Mouse (Mus musculus) hindbrain, embryonic 15.5 days (tissue): ENCODE results near the gene Drap1. TPM values are rescaled to one million over a fixed set of nuclear protein-coding genes. Genes with fewer than 3 reads are reported as not detected.

Experiments
- polyA plus RNA-seq: library from polyadenylated mRNA; unstranded; fragments of >200 nt; fragmentation: Nextera tagmentation; extraction: Ambion mirVana; gene quantifications from 2 replicates; pipeline ENCODE4 v1.2.1, GENCODE M21; 2015

Gene Drap1
- polyA plus RNA-seq, 1 experiment from 2014 or later = 311 TPM

Other genes starting within 250 kb of the Drap1 start
- 47.4 and 58.3 TPM in 2 replicates for gene Pacs1, start 151.9 kb downstream of the Drap1 start, polyA plus RNA-seq
- gene Sf3b2, start 129.5 kb downstream of the Drap1 start, polyA plus RNA-seq = 312 and 338 TPM in 2 replicates
- gene Gal3st3, start 126.6 kb downstream of the Drap1 start, polyA plus RNA-seq = 40.4 and 48.8 TPM in 2 replicates
- gene Catsper1, start 89.2 kb downstream of the Drap1 start, polyA plus RNA-seq = not detected in 2 replicates
- 8.5 and 9.5 TPM in 2 replicates for gene Cst6, start 75.4 kb downstream of the Drap1 start, polyA plus RNA-seq
- gene Eif1ad, start 58.2 kb downstream of the Drap1 start, polyA plus RNA-seq = 40.7 and 43.3 TPM in 2 replicates
- 319 and 333 TPM in 2 replicates for gene Banf1, start 57.8 kb downstream of the Drap1 start, polyA plus RNA-seq
- gene Sart1, start 36.3 kb downstream of the Drap1 start, polyA plus RNA-seq = 68.2 and 77.1 TPM in 2 replicates
- not detected in 2 replicates for gene Tsga10ip, start 22.5 kb downstream of the Drap1 start, polyA plus RNA-seq
- gene AI837181, start 165 bp upstream of the Drap1 start, polyA plus RNA-seq = 74.9 and 82.4 TPM in 2 replicates
- not detected in 2 replicates for gene Fosl1, start 22.6 kb upstream of the Drap1 start, polyA plus RNA-seq
- 12.8 and 14.0 TPM in 2 replicates for gene Ccdc85b, start 32.9 kb upstream of the Drap1 start, polyA plus RNA-seq
- 147 and 160 TPM in 2 replicates for gene Fibp, start 35.6 kb upstream of the Drap1 start, polyA plus RNA-seq
- 4.3 and 5.7 TPM in 2 replicates for gene Ctsw, start 43.5 kb upstream of the Drap1 start, polyA plus RNA-seq
- 38.9 and 44.9 TPM in 2 replicates for gene Efemp2, start 49.0 kb upstream of the Drap1 start, polyA plus RNA-seq
- gene Mus81, start 63.4 kb upstream of the Drap1 start, polyA plus RNA-seq = 49.2 TPM in 2 replicates
- 3,340 and 3,538 TPM in 2 replicates for gene Cfl1, start 65.5 kb upstream of the Drap1 start, polyA plus RNA-seq
- gene 1700020D05Rik, start 78.8 kb upstream of the Drap1 start, polyA plus RNA-seq = 0.26 and 0.44 TPM in 2 replicates
- 94.6 and 99.8 TPM in 2 replicates for gene Snx32, start 85.6 kb upstream of the Drap1 start, polyA plus RNA-seq
- 0.08 TPM in 1 of 2 replicates, not detected in the other for gene Ovol1, start 135.7 kb upstream of the Drap1 start, polyA plus RNA-seq
- gene Ap5b1, start 143.0 kb upstream of the Drap1 start, polyA plus RNA-seq = 3.1 and 3.7 TPM in 2 replicates
- gene Rnaseh2c, start 176.9 kb upstream of the Drap1 start, polyA plus RNA-seq = 66.6 and 67.4 TPM in 2 replicates
- gene Kat5, start 185.3 kb upstream of the Drap1 start, polyA plus RNA-seq = 67.2 and 69.2 TPM in 2 replicates
- 34.4 and 37.8 TPM in 2 replicates for gene Rela, start 212.5 kb upstream of the Drap1 start, polyA plus RNA-seq
- gene Sipa1, start 238.7 kb upstream of the Drap1 start, polyA plus RNA-seq = 17.1 and 20.1 TPM in 2 replicates